Mouse (Mus musculus): ENCODE measurements around the gene St3gal3.

- no peak for TF ChIP-seq CTCF (IDR thresholded peaks at IDR 0.05; ENCODE audit: low read depth)
- TF ChIP-seq EP300 (IDR thresholded peaks at IDR 0.05; ENCODE audit: low read depth), result no peak
These were observed 91.9 kb downstream of the St3gal3 start for GRCm38 (mm10) chr4:118042671-118043320.
